Mouse (Mus musculus) left cerebral cortex, postnatal 4 days (tissue): ENCODE measurements at regions not wholly inside any gene's neighbourhood (a gene's known extent, or its start where the extent isn't known, plus 50 kb on each side); places are given as distances from the start of the nearest gene placed in this dataset.
"Not testable (repeated sequence)": the region's sequence is repeated elsewhere in the genome, so short reads cannot be mapped to it uniquely, and the experiment has no call there.

Source experiments
- DNase-seq: peaks from one replicate; pipeline ENCODE4 v3.0.0-alpha.2; 2022
- intact Hi-C: fragments of 180-260 bp; cut with DNase I; formaldehyde crosslinking; loops from one replicate; pipeline ENCODE4 v1.15.1; 2025

DNA sequence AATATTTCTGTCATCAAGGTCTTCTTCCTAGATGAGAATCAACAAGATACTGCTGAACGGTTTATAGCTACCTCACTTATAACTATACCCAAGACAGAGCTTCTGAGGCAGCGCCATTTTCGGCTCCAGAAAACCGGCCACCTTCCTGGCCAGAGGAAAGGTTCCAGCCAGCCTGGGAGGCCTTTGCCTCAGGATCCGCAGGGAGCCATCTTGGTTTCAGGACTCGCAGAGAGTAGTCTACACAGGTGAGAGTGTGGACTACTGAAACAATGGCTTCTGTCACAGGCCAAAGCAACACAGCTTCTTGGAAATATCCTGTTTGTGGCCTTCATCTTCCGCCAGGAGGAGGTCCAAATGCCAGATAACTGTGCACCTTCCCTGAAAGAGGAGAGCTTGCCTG lies 447.5 kb downstream of the Kcnt2 start:
- intact Hi-C loops = no loop called here
- no peak for DNase-seq

DNA sequence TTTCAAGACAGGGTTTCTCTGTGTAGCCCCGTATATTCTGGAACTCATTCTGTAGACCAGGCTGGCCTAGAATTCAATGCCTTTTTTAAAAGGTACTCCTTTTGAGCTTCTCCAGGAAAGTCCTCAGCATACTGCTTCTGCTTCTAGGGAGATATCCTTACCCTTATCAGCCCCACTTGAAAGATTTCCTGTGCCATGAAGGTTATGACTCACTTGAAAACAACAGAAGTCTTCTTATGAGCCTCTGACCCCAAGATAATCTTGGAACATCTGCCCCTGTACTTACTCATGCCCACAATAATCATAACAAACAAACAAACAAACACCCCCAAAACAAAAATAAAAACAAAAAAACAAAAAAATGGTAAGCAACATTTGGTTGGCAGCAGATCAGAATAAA lies 484.2 kb downstream of the Kcnt2 start:
- no peak for DNase-seq
- intact Hi-C loops = no loop called here

DNA sequence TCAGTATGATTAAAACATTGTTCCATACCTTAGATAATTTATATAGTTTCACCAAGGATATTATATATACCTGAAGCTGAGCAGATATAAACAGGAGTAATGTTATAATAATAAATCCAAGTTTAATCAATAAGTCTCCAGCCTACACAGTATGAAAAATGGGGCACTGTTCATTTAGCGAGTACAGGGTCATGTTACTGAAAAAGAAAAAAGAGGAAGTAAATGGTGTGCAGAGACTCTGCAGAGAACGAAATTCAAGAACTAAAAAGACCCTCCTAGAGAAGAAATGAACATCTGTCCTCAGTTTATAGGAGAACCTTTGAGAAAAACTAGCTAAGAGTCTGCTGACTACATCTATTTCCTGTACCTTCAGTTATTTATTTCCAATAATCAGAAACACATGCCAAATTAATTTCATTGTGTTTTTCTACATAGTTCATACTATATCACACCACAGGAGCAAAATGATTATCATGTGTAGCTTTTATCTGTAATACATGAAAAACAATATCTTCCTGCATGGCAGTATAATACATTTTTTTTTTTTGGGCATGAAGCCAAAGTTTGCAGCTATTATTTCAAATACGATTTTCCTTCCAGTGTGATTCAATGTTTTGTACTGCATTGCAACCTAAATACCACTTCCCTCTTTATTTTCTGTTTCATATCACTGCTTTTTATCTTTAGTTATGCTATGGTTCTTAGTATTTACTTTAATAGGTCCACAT lies 493.2 kb downstream of the Kcnt2 start:
- intact Hi-C loops = no loop called here
- no peak for DNase-seq

DNA sequence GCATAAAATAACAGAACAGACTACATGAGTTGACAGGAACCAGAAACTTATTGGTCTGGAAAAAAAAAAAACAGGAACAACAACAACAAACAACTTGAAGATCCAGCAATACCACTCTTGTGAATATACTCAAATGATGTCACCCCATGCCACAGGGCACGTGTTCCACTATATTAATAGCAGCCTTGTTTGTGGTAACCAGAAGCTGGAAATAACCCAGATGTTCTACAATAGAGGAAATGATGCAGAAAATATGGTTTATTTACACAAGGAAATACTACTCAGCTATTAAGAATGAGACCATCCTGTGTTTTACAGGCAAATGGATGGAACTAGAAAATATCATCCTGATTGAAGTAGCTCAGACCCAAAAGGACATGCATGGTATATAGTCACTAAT lies 494.1 kb downstream of the Kcnt2 start:
- DNase-seq = no peak
- intact Hi-C loops = no loop called here

DNA sequence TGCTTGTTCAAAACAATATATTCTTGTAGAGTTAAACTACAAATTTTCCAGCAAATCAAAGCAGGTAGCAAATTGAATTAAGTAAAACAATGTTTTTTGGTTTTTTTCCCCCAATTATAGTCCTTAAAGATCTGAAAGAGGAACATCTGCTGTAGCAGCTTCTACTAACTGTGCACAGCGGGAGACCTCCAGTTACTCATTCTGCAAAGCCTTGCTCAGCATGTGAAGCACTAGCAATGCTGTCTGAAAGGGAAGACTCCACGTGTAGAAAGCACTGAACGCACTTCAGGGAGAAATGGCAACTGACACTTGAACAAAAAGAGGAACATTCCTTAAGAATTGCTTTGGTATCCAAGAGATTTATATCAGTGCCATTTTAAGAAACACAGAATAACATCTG lies 502.1 kb downstream of the Kcnt2 start:
- DNase-seq = peak; percentile 59
- intact Hi-C loops = no loop called here

DNA sequence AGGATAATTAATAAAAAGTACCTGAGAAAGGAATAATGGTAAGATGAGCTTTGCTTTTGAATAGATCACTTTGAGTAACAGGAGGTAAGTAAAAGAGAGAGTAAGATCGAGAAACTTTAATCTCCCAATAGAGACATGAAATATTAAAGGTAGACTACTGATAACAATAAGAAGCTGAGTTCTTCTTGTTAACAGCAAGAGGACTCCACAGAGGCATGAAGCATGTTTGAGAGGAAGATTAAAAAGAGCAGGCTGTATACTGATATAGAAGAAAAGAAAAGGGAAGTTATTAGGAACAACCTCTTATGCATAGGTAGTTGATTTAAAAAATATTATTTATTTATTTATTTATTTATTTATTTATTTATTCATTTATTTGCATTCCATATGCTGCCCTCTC lies 519.9 kb downstream of the Kcnt2 start:
- intact Hi-C loops = no loop called here
- DNase-seq = no peak

DNA sequence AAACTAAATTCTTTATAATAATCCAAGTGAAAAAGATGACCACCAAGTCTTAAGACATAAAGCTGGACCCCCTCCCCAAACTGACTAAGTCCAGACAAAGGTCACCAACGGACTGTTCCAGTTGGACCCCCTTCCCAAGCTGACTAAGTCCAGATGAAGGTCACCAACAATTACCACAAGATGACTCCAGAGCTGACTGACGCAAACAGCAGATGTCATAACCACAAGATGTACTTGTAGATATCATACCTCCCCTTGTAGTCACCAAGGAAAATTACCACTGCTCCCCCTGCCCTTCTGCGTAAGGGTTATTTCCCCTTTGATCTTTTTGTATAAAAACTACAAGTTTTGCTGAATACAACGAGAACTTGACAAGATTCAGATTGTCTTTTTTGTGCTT lies 527.8 kb downstream of the Kcnt2 start:
- DNase-seq, intact Hi-C loops: not testable (repeated sequence)

DNA sequence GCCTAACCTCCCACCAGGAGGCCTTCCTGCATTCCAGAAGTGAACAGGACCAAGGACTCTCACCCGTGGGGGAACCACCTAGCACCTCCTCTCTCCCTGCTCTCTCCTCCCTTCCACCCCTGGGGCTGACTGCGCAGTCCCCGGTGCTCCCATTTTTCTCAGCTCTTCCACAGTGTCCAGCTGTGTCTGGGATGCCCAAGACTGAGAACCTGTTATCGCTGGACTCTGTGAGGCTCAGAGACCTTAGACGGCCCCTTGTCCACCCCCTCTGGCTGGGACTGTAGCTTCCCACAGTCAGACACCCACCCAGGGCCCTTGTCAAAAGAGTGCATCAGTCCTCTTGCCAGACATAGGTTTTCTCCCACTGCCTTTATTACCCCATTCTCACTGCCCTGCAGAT lies 564.2 kb downstream of the Kcnt2 start:
- no peak for DNase-seq
- intact Hi-C loops = no loop called here

DNA sequence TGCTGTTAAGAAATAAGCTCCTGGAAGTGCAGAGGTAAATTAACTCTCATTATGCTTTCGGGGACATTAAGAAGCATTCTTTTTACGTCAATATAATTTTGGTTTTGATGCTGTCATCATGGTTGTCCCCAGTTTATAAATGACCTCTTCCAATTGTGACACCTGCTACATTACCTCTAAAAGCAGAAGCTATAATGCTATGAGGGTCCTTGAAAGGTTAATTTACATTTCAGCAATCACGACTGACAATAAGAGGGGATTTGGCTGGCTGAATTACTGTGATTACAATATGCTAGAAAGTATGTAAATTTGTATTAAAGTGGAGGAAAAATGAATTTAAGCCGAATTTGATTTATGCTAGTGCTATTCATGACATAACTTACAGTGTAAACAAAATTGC lies 592.8 kb downstream of the Kcnt2 start:
- intact Hi-C loops = no loop called here
- DNase-seq = no peak

DNA sequence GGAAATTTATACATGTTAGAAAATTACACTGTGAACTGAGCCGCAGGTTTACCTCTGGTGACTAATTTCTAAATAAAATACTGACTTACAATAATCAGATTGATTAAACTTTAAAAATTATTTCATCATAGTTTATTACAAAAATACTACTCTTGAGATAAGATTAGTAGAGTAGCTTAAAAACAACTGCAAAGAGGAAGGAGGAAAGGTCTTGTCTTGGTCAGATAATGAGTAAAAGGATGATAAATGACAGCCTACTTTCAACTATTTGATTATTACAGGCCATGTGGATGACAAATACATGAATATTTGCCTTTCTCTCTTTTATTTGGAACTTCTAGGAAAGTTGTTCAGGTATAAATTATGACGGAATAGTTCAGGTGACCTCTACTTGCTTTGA lies 594.6 kb downstream of the Kcnt2 start:
- intact Hi-C loops = no loop called here
- no peak for DNase-seq

DNA sequence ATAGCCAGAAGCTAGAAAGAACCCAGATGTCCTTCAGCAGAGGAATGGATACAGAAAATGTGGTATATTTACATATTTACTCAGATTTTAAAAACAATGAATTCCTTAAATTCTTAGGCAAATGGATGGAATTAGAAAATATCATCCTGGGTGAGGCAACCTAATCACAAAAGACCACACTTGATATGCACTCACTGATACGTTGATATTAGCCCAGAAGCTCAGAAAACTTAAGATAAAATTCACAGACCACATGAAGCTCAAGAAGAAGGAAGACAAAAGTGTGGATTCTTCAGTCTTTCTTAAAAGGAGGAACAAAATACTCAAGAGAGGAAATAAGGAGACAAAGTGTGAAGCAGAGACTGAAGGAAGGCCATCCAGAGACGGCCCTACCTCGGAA lies 602.1 kb downstream of the Kcnt2 start:
- intact Hi-C loops, DNase-seq: not testable (repeated sequence)

DNA sequence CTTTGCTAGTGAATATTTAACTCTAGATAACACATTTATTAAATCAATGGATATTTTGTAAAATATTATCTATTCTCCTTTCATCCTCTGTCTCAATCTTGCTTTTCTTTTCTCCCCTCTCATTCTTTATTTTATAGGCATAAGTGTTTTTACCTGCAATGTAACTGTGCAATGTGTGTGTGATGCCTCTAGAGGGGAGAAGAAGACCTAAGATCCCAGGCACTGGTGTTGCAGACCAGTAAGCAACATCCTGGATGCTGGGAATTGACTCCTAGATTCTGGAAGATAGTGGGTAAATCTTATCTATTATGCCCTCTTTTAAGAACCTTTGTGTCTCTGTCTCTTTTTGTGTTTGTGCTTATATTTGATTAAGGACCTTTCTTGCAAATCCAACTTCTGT lies 605.6 kb downstream of the Kcnt2 start:
- intact Hi-C loops = no loop called here

More for the DNA sequence above, 605.6 kb downstream of the Kcnt2 start:
- DNase-seq = no peak
